Mouse (Mus musculus) left cerebral cortex, postnatal 14 days (tissue): ENCODE data around the gene Gm8890. TPM values are rescaled to one million over a fixed set of nuclear protein-coding genes. Genes with fewer than 3 reads are reported as not detected.
"Not testable (repeated sequence)": the region's sequence is repeated elsewhere in the genome, so short reads cannot be mapped to it uniquely, and the experiment has no call there.

Experiments used
- DNase-seq, 2 experiments: peaks; one replicate each; pipeline ENCODE4 v3.0.0; 2021 to 2022; ENCODE audit warnings: low spot score in 2 of 2, mixed read lengths in 1 of 2
- intact Hi-C: fragments of 180-260 bp; cut with DNase I; formaldehyde crosslinking; loops from one replicate; pipeline ENCODE4 v1.15.1; 2025
- long read RNA-seq, 2 experiments: library from polyadenylated mRNA; stranded (forward); transcript quantifications; one replicate each; pipeline ENCODE4 v2.0.0; 2021
- total RNA-seq, 2 experiments: library from RNA; stranded (reverse); gene quantifications; 2 replicates each; pipeline ENCODE4 v1.2.3; 2021

The Gm8890 gene
- total RNA-seq: not detected
- long read RNA-seq, experiment 1: 0 reads
- long read RNA-seq, experiment 2: 0 reads

- DNase-seq, intact Hi-C loops: not testable (repeated sequence)
These were observed at the start of gene Gm8890 for GRCm38 (mm10) chr5:11255733-11256132. TSS of gene Gm8890 (plus strand) at chr5:11256033.

GRCm38 (mm10) chr5:11256221-11256620 lies 388 bp downstream of the Gm8890 start:
- intact Hi-C loops, DNase-seq: not testable (repeated sequence)

Other genes with a start within 250 kb of the Gm8890 start
- not detected for gene Gm8879, start 128.4 kb upstream of the Gm8890 start, total RNA-seq
- not detected for gene Gm5861, start 73.0 kb upstream of the Gm8890 start, total RNA-seq
- not detected for gene Speer1, start 85.5 kb downstream of the Gm8890 start, total RNA-seq
- gene Gm8897, start 160.4 kb downstream of the Gm8890 start, total RNA-seq: not detected
- not detected for gene Gm8906, start 246.7 kb downstream of the Gm8890 start, total RNA-seq